Comparison of ENCODE assay signal across 11 mouse cellular contexts in genomic region chr12:17089710-17090339, GRCm38 (mm10).
A peak's percentile ranks its signal among the peaks of the same experiment; 100 is the strongest.
DNase-seq lines count a peak whose midpoint lies in the region; ATAC-seq and TF ChIP-seq lines count a peak whose summit lies in the region.
"Had no signal": no experiment of that assay in that cellular context is flagged by ENCODE, and none has a peak within 500 bp of the region (broad histone marks: within the 10 kb centered on the region; RNA-seq: fewer than 3 reads in every experiment).

No protein-coding gene starts in this region.

- no peak for ATAC-seq in hindbrain, embryonic 11.5 days (ENCODE audit: low FRiP score)
- ATAC-seq: Patski had no signal

- H3K36me3 ChIP-seq in hindbrain, embryonic 11.5 days (ENCODE audit: control insufficient read depth, insufficient read depth, low read length) = no peaks in the 10 kb centered on the region
- H3K36me3 ChIP-seq in hindbrain, embryonic 10.5 days = no peaks in the 10 kb centered on the region
- H3K36me3 ChIP-seq in ES-E14 (ENCODE audit: control insufficient read depth, insufficient read depth, low read length, poor library complexity, severe bottlenecking) = no peaks in the 10 kb centered on the region
- H3K36me3 ChIP-seq in midbrain, embryonic 10.5 days = no peaks in the 10 kb centered on the region
- H3K36me3 ChIP-seq: liver, embryonic 13.5 days had no signal

- in situ Hi-C loops in ES-E14 (cut with MboI; ENCODE audit: low sequenced_read_pairs in 2 of 2, unreplicated experiment in 2 of 2) = loop anchor here in 1 of 2 experiments (25.0 kb wide), 1 partner anchor 97 kb away; the partner anchor contains the start of gene Kcnf1

- no peak overlapping the region for H3K9ac ChIP-seq in hindbrain, embryonic 11.5 days (ENCODE audit: low read depth, low read length)
- H3K9ac ChIP-seq in ES-E14 (ENCODE audit: insufficient read depth, low read depth, low read length, poor library complexity, severe bottlenecking) = no peak overlapping the region
- H3K9ac ChIP-seq: liver, embryonic 13.5 days had no signal

- H3K9me3 ChIP-seq in hindbrain, embryonic 11.5 days (ENCODE audit: control insufficient read depth, low read length) = no peaks in the 10 kb centered on the region
- H3K9me3 ChIP-seq in hindbrain, embryonic 10.5 days = no peaks in the 10 kb centered on the region
- no peaks in the 10 kb centered on the region for H3K9me3 ChIP-seq in ES-E14 (ENCODE audit: control insufficient read depth, insufficient read depth, low read depth, low read length)
- H3K9me3 ChIP-seq in midbrain, embryonic 10.5 days (replicated peaks) = no peaks in the 10 kb centered on the region
- H3K9me3 ChIP-seq: liver, embryonic 13.5 days had no signal

- no peak overlapping the region for H3K4me3 ChIP-seq in hindbrain, embryonic 11.5 days (ENCODE audit: low read depth, low read length)
- no peak overlapping the region for H3K4me3 ChIP-seq in hindbrain, embryonic 10.5 days
- no peak overlapping the region for H3K4me3 ChIP-seq in ES-E14 (ENCODE audit: insufficient read depth in 1 of 2, low read depth in 1 of 2, low read length in 2 of 2, poor library complexity in 1 of 2, severe bottlenecking in 1 of 2)
- H3K4me3 ChIP-seq in cortical plate, adult 2 months (ENCODE audit: insufficient read depth, low read length) = no peak overlapping the region
- H3K4me3 ChIP-seq in midbrain, embryonic 10.5 days = no peak overlapping the region
- H3K4me3 ChIP-seq: liver, embryonic 13.5 days had no signal

- no peaks in the 10 kb centered on the region for H3K4me1 ChIP-seq in hindbrain, embryonic 11.5 days (replicated peaks; ENCODE audit: control insufficient read depth, insufficient read depth, low read length)
- peaks cover 31% of the 10 kb centered on the region for H3K4me1 ChIP-seq in hindbrain, embryonic 10.5 days (replicated peaks)
- H3K4me1 ChIP-seq in ES-E14 (ENCODE audit: control insufficient read depth in 2 of 2, insufficient read depth in 2 of 2, low read length in 2 of 2, poor library complexity in 1 of 2) = peaks cover 3 to 4% of the 10 kb centered on the region in 2 experiments; a peak in 2 of 4 replicates
- peaks cover 15% of the 10 kb centered on the region for H3K4me1 ChIP-seq in cortical plate, adult 2 months (ENCODE audit: control insufficient read depth, insufficient read depth, low read length)
- peaks cover 24% of the 10 kb centered on the region for H3K4me1 ChIP-seq in midbrain, embryonic 10.5 days
- H3K4me1 ChIP-seq: liver, embryonic 13.5 days had no signal

- H3K27me3 ChIP-seq in hindbrain, embryonic 11.5 days (ENCODE audit: control insufficient read depth, insufficient read depth, low read length) = no peaks in the 10 kb centered on the region
- H3K27me3 ChIP-seq in hindbrain, embryonic 10.5 days (ENCODE audit: insufficient read depth, poor library complexity, severe bottlenecking) = no peaks in the 10 kb centered on the region
- no peaks in the 10 kb centered on the region for H3K27me3 ChIP-seq in midbrain, embryonic 10.5 days (ENCODE audit: low read depth, poor library complexity, severe bottlenecking)
- H3K27me3 ChIP-seq: liver, embryonic 13.5 days; Patski had no signal

- WGBS in hindbrain, embryonic 11.5 days = 56% methylated on average over 7 of the region's 7 CpGs
- WGBS in hindbrain, embryonic 10.5 days = 54% methylated on average over 7 of the region's 7 CpGs
- 55% methylated on average over 7 of the region's 7 CpGs for WGBS in midbrain, embryonic 10.5 days

- H3K27ac ChIP-seq in hindbrain, embryonic 11.5 days (ENCODE audit: low read depth, low read length) = no peak overlapping the region
- no peak overlapping the region for H3K27ac ChIP-seq in hindbrain, embryonic 10.5 days
- H3K27ac ChIP-seq in ES-E14 (ENCODE audit: insufficient read depth, low read depth, low read length, poor library complexity, severe bottlenecking) = no peak overlapping the region
- H3K27ac ChIP-seq in cortical plate, adult 2 months (ENCODE audit: insufficient read depth, low read length) = peak overlapping the region; percentile 63
- 0 out of 2 replicates have a peak overlapping the region, but pooled peaks have one; percentile 28 for H3K27ac ChIP-seq in midbrain, embryonic 10.5 days (replicated peaks)
- H3K27ac ChIP-seq: liver, embryonic 13.5 days had no signal

- H3K4me2 ChIP-seq in hindbrain, embryonic 11.5 days (replicated peaks; ENCODE audit: low read depth, low read length) = no peak overlapping the region
- H3K4me2 ChIP-seq: liver, embryonic 13.5 days had no signal

- peak; percentile 38 for DNase-seq in hindbrain, embryonic 11.5 days (ENCODE audit: low spot score)
- no peak for DNase-seq in hindbrain, embryonic 10.5 days (ENCODE audit: low spot score)
- DNase-seq in ES-E14 (ENCODE audit: low read depth, low spot score) = peak; percentile 26
- DNase-seq in midbrain, embryonic 10.5 days (ENCODE audit: low spot score) = no peak
- no peak for DNase-seq in layer of hippocampus, adult 9-10 months (ENCODE audit: low spot score)
- no peak for DNase-seq in layer of hippocampus, postnatal 10 days (ENCODE audit: low spot score in 2 of 2)
- DNase-seq in frontal cortex, postnatal 10 days (ENCODE audit: low spot score in 2 of 2) = no peak
- DNase-seq: cerebellum, adult 11 months; liver, embryonic 13.5 days had no signal

- no peak for TF ChIP-seq POLR2A in cortical plate, adult 2 months (IDR thresholded peaks at IDR 0.05; ENCODE audit: extremely low read depth, insufficient read depth, low read length)

- no peak for TF ChIP-seq CTCF in cortical plate, adult 2 months (IDR thresholded peaks at IDR 0.05; ENCODE audit: extremely low read depth, insufficient read depth, low read length)

TF ChIP-seq in ES-E14, 5 proteins besides CTCF, POLR2A, EP300 and RAD21:
- TF ChIP-seq ZC3H11A (IDR thresholded peaks at IDR 0.05; ENCODE audit: borderline replicate concordance, low read depth, low read length) (no peak), ZNF384 (IDR thresholded peaks at IDR 0.05; ENCODE audit: low read depth, low read length) (no peak), HCFC1 (IDR thresholded peaks at IDR 0.05; ENCODE audit: borderline replicate concordance, insufficient read depth, low read length) (no peak), CHD2 (IDR thresholded peaks at IDR 0.05; ENCODE audit: low read depth, low read length) (no peak), MAFK (IDR thresholded peaks at IDR 0.05; ENCODE audit: insufficient read depth, low read depth, low read length) (no peak)
TF ChIP-seq in ES-E14: peak in this region for 0.

Comparison
In these comparisons a context has a peak if more than half of its experiments do, and no peak if none do; other contexts are left out.
1. DNase-seq: peak in hindbrain, embryonic 11.5 days (single experiment) and ES-E14 (single experiment); none in hindbrain, embryonic 10.5 days (single experiment), midbrain, embryonic 10.5 days (single experiment), layer of hippocampus, adult 9-10 months (single experiment), layer of hippocampus, postnatal 10 days (0 of 2) and frontal cortex, postnatal 10 days (0 of 2).
2. H3K27ac ChIP-seq: peak in cortical plate, adult 2 months (single experiment) and midbrain, embryonic 10.5 days (single experiment); none in hindbrain, embryonic 11.5 days (single experiment), hindbrain, embryonic 10.5 days (single experiment) and ES-E14 (single experiment).